Mouse (Mus musculus) myocyte (in vitro differentiated cells): ENCODE measurements around the gene Tpra1. TPM values are rescaled to one million over a fixed set of nuclear protein-coding genes. Genes with fewer than 3 reads are reported as not detected.

Experiments used
- H3K27me3 ChIP-seq: one replicate; pipeline ENCODE4 v1.6.1; 2011; ENCODE audit not compliant: control insufficient read depth, insufficient read depth, insufficient read length
- H3K36me3 ChIP-seq: one replicate; pipeline ENCODE4 v1.6.1; 2011; ENCODE audit not compliant: control insufficient read depth, insufficient read depth
- H3K4me2 ChIP-seq: one replicate; pipeline ENCODE4 v1.6.1; 2011; ENCODE audit warnings: low read depth, control low read depth
- H3K4me3 ChIP-seq: one replicate; pipeline ENCODE4 v1.5.1; 2011; ENCODE audit warnings: mild to moderate bottlenecking, control low read depth, moderate library complexity
- H3K79me2 ChIP-seq: one replicate; pipeline ENCODE4 v1.6.1; 2011; ENCODE audit not compliant: control insufficient read depth, insufficient read depth
- H3ac ChIP-seq: one replicate; pipeline ENCODE4 v1.6.1; 2011; ENCODE audit not compliant: control insufficient read depth, insufficient read length
- CEBPB ChIP-seq: IDR thresholded peaks from 2 replicates; pipeline ENCODE4 v1.6.1; 2011; ENCODE audit warnings: mild to moderate bottlenecking, moderate library complexity; ENCODE audit not compliant: poor library complexity, insufficient read depth, severe bottlenecking
- E2F4 ChIP-seq: IDR thresholded peaks from one replicate; pipeline ENCODE4 v1.6.1; 2011; ENCODE audit warnings: mild to moderate bottlenecking, control low read depth, moderate library complexity; ENCODE audit not compliant: insufficient read depth
- MAX ChIP-seq: IDR thresholded peaks from one replicate; pipeline ENCODE4 v1.6.1; 2011; ENCODE audit warnings: low read depth, mild to moderate bottlenecking, control low read depth
- MYOD1 ChIP-seq, 3 experiments: IDR thresholded peaks; one replicate each; pipeline ENCODE4 v1.6.1; 2011; ENCODE audit warnings: control low read depth in 2 of 3, low read depth in 2 of 3, mild to moderate bottlenecking in 2 of 3, moderate library complexity in 1 of 3; ENCODE audit not compliant: insufficient read length in 2 of 3, control insufficient read depth in 1 of 3
- MYOG ChIP-seq, 3 experiments: IDR thresholded peaks; one replicate each; pipeline ENCODE4 v1.6.1; 2011; ENCODE audit warnings: control low read depth in 2 of 3, low read depth in 2 of 3, mild to moderate bottlenecking in 2 of 3; ENCODE audit not compliant: insufficient read length in 2 of 3, control insufficient read depth in 1 of 3, insufficient read depth in 1 of 3
- POLR2A ChIP-seq: IDR thresholded peaks from one replicate; pipeline ENCODE4 v1.6.1; 2011; ENCODE audit warnings: low read depth, mild to moderate bottlenecking, control low read depth, moderate library complexity; ENCODE audit not compliant: insufficient read length
- POLR2AphosphoS2 ChIP-seq: IDR thresholded peaks from one replicate; pipeline ENCODE4 v1.6.1; 2011; ENCODE audit warnings: low read depth, control low read depth; ENCODE audit not compliant: insufficient read length
- REST ChIP-seq: IDR thresholded peaks from one replicate; pipeline ENCODE4 v1.6.1; 2011; ENCODE audit warnings: mild to moderate bottlenecking, control low read depth, moderate library complexity; ENCODE audit not compliant: insufficient read depth, insufficient read length
- SRF ChIP-seq: IDR thresholded peaks from one replicate; pipeline ENCODE4 v1.6.1; 2011; ENCODE audit warnings: low read depth; ENCODE audit not compliant: control insufficient read depth, insufficient read length
- TCF12 ChIP-seq: IDR thresholded peaks from one replicate; pipeline ENCODE4 v1.6.1; 2011; ENCODE audit warnings: mild to moderate bottlenecking, control low read depth; ENCODE audit not compliant: poor library complexity, insufficient read depth, severe bottlenecking
- TCF3 ChIP-seq: IDR thresholded peaks from one replicate; pipeline ENCODE4 v1.6.1; 2011; ENCODE audit warnings: low read depth, control low read depth; ENCODE audit not compliant: insufficient read length
- USF1 ChIP-seq: IDR thresholded peaks from one replicate; pipeline ENCODE4 v1.6.1; 2011; ENCODE audit warnings: low read depth, mild to moderate bottlenecking, control low read depth, moderate library complexity
- polyA plus RNA-seq: library from polyadenylated mRNA; unstranded; fragments of >200 nt; fragmentation: generic; extraction: Trizol; gene quantifications from one replicate; pipeline ENCODE4 v1.2.1, GENCODE M21; 2012; ENCODE audit warnings: missing spikeins

Gene Tpra1
- polyA plus RNA-seq, 1 experiment: 27.3 TPM

DNA sequence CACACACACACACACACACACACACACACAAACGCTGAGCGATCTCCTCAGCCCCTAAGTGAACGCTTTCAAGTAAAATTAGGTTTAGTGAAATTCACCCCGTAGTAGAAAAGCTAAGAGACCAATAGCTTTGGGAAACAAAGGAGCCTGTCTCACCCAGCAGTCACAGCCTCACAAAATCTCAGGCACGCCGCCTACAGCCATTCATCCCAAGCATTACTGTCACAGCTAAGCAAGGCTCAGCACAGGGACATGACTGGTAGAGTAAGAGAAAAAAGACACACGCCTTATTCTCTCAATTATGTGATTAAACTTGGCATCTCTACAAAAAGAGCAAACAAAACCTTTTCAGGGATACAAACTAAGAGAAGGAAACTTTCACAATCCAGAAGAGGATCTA lies 20.7 kb upstream of the Tpra1 start:
- H3K4me2 ChIP-seq: no peak overlapping the region
- H3ac ChIP-seq: no peak overlapping the region
- H3K79me2 ChIP-seq: no peaks in the 10 kb centered on the region
- H3K4me3 ChIP-seq: no peak overlapping the region
- H3K27me3 ChIP-seq: no peaks in the 10 kb centered on the region
- TF ChIP-seq MAX: no peak
- H3K36me3 ChIP-seq: no peaks in the 10 kb centered on the region

DNA sequence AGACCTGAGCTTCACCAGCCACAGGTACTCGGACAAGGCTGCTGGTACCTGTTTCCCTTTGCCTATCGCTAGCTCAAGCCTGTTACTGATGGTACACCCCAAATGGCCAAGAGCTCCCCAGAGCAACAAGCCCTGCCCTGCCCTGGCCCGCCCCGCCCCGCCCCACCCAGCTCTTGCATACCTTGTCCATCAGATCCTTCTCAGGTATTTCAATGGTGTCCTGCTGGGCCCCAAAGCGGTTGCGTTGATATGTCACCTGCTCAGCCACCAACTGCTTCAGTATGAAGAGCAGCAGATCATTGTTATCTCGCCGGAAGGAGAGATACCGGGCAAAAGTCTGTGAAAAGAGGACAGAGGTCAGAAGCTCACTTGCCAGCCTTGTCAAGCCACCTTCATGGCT lies 17.9 kb upstream of the Tpra1 start:
- H3K4me2 ChIP-seq: no peak overlapping the region
- H3K4me3 ChIP-seq: no peak overlapping the region
- no peaks in the 10 kb centered on the region for H3K27me3 ChIP-seq
- no peaks in the 10 kb centered on the region for H3K79me2 ChIP-seq
- H3K36me3 ChIP-seq: peaks cover 7% of the 10 kb centered on the region
- no peak overlapping the region for H3ac ChIP-seq
- TF ChIP-seq TCF3: no peak
- no peak for TF ChIP-seq MYOG (IDR thresholded peaks at IDR 0.05; ENCODE audit: control insufficient read depth in 1 of 3, insufficient read depth in 1 of 3, insufficient read length in 2 of 3, low read depth in 2 of 3)
- TF ChIP-seq REST: no peak
- TF ChIP-seq SRF: no peak
- TF ChIP-seq POLR2AphosphoS2: no peak
- no peak for TF ChIP-seq TCF12
- no peak for TF ChIP-seq USF1
- no peak for TF ChIP-seq E2F4
- TF ChIP-seq POLR2A: no peak
- no peak for TF ChIP-seq MAX
- no peak for TF ChIP-seq CEBPB

DNA sequence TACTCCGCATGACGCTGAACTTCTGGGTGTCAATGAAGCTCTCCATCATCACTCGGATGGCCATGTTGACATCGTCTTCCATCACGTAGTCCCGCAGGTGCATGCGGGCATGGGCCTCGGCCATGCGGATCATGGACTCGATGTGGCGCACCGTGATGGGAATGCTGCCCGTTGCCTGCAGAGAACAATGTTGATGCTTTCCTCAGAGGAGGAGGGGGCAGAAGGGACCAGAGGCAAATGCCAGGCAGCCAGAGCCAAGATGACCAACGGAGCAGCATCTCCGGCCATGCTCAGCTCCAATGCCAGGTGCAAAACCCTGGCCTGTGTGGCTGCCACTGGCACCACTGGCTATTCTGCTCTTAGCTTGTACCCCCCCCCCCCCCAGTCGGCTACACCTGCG lies 17.4 kb upstream of the Tpra1 start:
- Histone ChIP-seq H3K4me2 (no peak overlapping the region), H3ac (no peak overlapping the region), H3K27me3 (no peaks in the 10 kb centered on the region), H3K36me3 (peaks cover 7% of the 10 kb centered on the region), H3K79me2 (no peaks in the 10 kb centered on the region), H3K4me3 (no peak overlapping the region)
- no peak for TF ChIP-seq REST
- no peak for TF ChIP-seq TCF3
- no peak for TF ChIP-seq MAX
- TF ChIP-seq TCF12: no peak
- TF ChIP-seq E2F4: no peak
- TF ChIP-seq MYOG (IDR thresholded peaks at IDR 0.05; ENCODE audit: control insufficient read depth in 1 of 3, insufficient read depth in 1 of 3, insufficient read length in 2 of 3, low read depth in 2 of 3): no peak
- no peak for TF ChIP-seq POLR2A
- TF ChIP-seq MYOD1 (IDR thresholded peaks at IDR 0.05; ENCODE audit: control insufficient read depth in 1 of 3, insufficient read length in 2 of 3, low read depth in 2 of 3): no peak
- no peak for TF ChIP-seq POLR2AphosphoS2
- TF ChIP-seq CEBPB: no peak
- TF ChIP-seq USF1: no peak
- no peak for TF ChIP-seq SRF

DNA sequence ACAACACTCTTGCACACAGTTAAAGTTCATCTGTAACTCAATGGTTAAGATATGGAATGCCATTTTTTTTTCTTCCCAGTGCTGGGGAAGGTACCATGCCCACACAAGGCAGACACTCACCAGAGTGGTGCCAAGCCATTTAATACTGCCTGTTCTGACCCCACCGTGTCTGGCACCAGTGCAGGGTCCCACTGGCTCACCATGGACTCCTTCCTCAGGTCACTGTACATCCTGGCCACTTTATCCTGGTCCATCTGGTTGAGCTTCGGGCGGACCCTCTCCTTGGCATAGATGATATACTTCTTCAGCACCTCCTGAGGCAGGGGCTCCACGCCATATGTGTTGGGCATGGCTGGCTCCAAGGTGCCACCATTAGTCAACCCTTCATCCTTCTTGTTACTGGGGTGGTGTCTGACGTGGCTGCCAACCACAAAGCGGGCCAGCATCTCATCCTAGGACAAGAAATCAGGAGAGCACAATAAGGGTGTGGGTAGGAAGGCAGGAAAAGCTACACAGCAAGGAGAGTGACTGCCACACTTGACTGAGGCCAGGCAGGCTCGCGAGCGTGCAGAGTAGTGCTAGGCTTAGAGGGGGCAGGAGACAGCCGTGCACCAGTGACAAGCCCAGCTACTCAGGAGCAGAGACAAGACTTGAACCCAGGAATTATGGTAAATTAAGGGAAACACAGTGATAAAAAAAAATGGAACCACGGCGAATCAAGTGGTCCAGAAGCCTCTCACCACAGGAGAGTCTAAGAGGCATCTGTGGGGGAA lies 16.2 kb upstream of the Tpra1 start:
- no peak for TF ChIP-seq REST
- no peak for TF ChIP-seq MAX
- TF ChIP-seq USF1: no peak
- TF ChIP-seq POLR2AphosphoS2: no peak
- no peak for TF ChIP-seq E2F4
- TF ChIP-seq TCF12: no peak
- no peak for TF ChIP-seq CEBPB
- TF ChIP-seq POLR2A: no peak
- no peak for TF ChIP-seq MYOG (IDR thresholded peaks at IDR 0.05; ENCODE audit: control insufficient read depth in 1 of 3, insufficient read depth in 1 of 3, insufficient read length in 2 of 3, low read depth in 2 of 3)
- no peaks in the 10 kb centered on the region for H3K27me3 ChIP-seq
- no peak overlapping the region for H3K4me2 ChIP-seq
- H3K4me3 ChIP-seq: no peak overlapping the region
- peaks cover 7% of the 10 kb centered on the region for H3K36me3 ChIP-seq
- H3ac ChIP-seq: no peak overlapping the region
- no peaks in the 10 kb centered on the region for H3K79me2 ChIP-seq

DNA sequence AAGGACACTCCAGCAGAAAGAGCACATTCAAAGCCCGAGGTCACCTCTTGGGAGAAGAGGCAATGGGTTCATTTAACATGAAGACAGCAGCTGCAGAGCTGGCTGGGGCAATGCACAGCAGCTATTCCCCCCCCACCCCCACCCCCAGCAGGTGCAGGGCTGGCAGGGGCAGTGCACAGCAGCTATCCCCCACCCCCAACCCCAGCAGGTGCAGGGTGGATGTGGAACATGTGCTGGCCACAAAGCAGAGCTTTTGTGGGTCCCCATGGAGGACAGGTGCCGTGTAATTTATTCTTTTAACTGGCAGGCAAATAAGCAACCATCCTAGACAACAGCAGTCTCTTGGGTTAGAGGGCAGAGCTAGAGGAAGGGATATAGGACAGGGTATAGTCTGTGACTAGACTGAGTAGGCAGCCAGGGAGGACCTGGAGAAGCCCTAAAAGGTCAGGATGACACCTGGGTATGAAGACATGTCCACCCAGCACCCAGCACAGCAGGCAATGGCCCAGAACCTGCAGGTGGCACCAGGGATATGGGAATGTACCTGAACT lies 15.6 kb upstream of the Tpra1 start:
- H3K79me2 ChIP-seq: no peaks in the 10 kb centered on the region
- TF ChIP-seq SRF (no peak), MYOG (IDR thresholded peaks at IDR 0.05; ENCODE audit: control insufficient read depth in 1 of 3, insufficient read depth in 1 of 3, insufficient read length in 2 of 3, low read depth in 2 of 3) (peak; percentile 68 to 99 (median 98)), POLR2AphosphoS2 (no peak), E2F4 (no peak), TCF12 (peak; percentile 99), MYOD1 (IDR thresholded peaks at IDR 0.05; ENCODE audit: control insufficient read depth in 1 of 3, insufficient read length in 2 of 3, low read depth in 2 of 3) (peak; percentile 67 to 99 (median 97)), REST (no peak), USF1 (no peak), MAX (no peak), POLR2A (no peak), CEBPB (no peak), TCF3 (peak; percentile 100)
- H3K36me3 ChIP-seq: peaks cover 7% of the 10 kb centered on the region
- no peak overlapping the region for H3ac ChIP-seq
- no peaks in the 10 kb centered on the region for H3K27me3 ChIP-seq
- no peak overlapping the region for H3K4me3 ChIP-seq
- H3K4me2 ChIP-seq: no peak overlapping the region
